Mouse (Mus musculus): ENCODE data around the gene Masp2. TPM values are rescaled to one million over a fixed set of nuclear protein-coding genes. Genes with fewer than 3 reads are reported as not detected.

Gene Masp2
- total RNA-seq, 2 experiments from 2014 or later = 0.46 to 0.47 TPM

Other genes with a start within 250 kb of the Masp2 start
- gene Ubiad1, start 157.8 kb upstream of the Masp2 start, total RNA-seq (2014; fragmentation: Nextera tagmentation) = 7.9 and 16.8 TPM in 2 replicates
- 9.5 and 12.2 TPM in 2 replicates for gene Ubiad1, start 157.8 kb upstream of the Masp2 start, total RNA-seq (2017)
- 25.6 and 51.9 TPM in 2 replicates for gene Mtor, start 153.9 kb upstream of the Masp2 start, total RNA-seq (2014; fragmentation: Nextera tagmentation)
- gene Mtor, start 153.9 kb upstream of the Masp2 start, total RNA-seq (2017) = 16.5 and 17.8 TPM in 2 replicates
- not detected in 2 replicates for gene Angptl7, start 102.1 kb upstream of the Masp2 start, total RNA-seq (2014; fragmentation: Nextera tagmentation)
- gene Angptl7, start 102.1 kb upstream of the Masp2 start, total RNA-seq (2017) = 0.39 TPM in 1 of 2 replicates, not detected in the other
- gene Exosc10, start 44.1 kb upstream of the Masp2 start, total RNA-seq (2014; fragmentation: Nextera tagmentation) = 63.9 and 80.2 TPM in 2 replicates
- 57.7 and 62.5 TPM in 2 replicates for gene Exosc10, start 44.1 kb upstream of the Masp2 start, total RNA-seq (2017)
- 230 and 275 TPM in 2 replicates for gene Srm, start 11.1 kb upstream of the Masp2 start, total RNA-seq (2014; fragmentation: Nextera tagmentation)
- 53.4 and 63.4 TPM in 2 replicates for gene Srm, start 11.1 kb upstream of the Masp2 start, total RNA-seq (2017)
- 411 and 464 TPM in 2 replicates for gene Tardbp, start 24.5 kb downstream of the Masp2 start, total RNA-seq (2014; fragmentation: Nextera tagmentation)
- gene Tardbp, start 24.5 kb downstream of the Masp2 start, total RNA-seq (2017) = 541 and 579 TPM in 2 replicates
- gene Gm572, start 40.8 kb downstream of the Masp2 start, total RNA-seq (2014; fragmentation: Nextera tagmentation) = not detected in 2 replicates
- gene Gm572, start 40.8 kb downstream of the Masp2 start, total RNA-seq (2017) = not detected in 2 replicates
- gene Casz1, start 201.9 kb downstream of the Masp2 start, total RNA-seq (2014; fragmentation: Nextera tagmentation) = 6.3 and 8.3 TPM in 2 replicates
- 2.8 and 3.1 TPM in 2 replicates for gene Casz1, start 201.9 kb downstream of the Masp2 start, total RNA-seq (2017)